Mouse (Mus musculus) gastrocnemius, postnatal 14 days (tissue): Measurements from ENCODE around the gene Cand2. TPM values are rescaled to one million over a fixed set of nuclear protein-coding genes. Genes with fewer than 3 reads are reported as not detected.

Experiments used
- DNase-seq: peaks from one replicate; pipeline ENCODE4 v3.0.0; 2021; ENCODE audit warnings: mixed read lengths
- intact Hi-C: fragments of 180-260 bp; cut with DNase I; formaldehyde crosslinking; loops from one replicate; pipeline ENCODE4 v1.15.1; 2025; ENCODE audit warnings: low total_unique reads
- long read RNA-seq, 2 experiments: library from polyadenylated mRNA; stranded (forward); transcript quantifications; one replicate each; pipeline ENCODE4 v2.0.0; 2021
- total RNA-seq, 2 experiments: library from RNA; stranded (reverse); gene quantifications; 2 replicates each; pipeline ENCODE4 v1.2.3; 2021

Cand2 gene
- 10 to 100 TPM; 68.1 to 86.4 TPM for total RNA-seq
- long read RNA-seq, experiment 1, full-length matches to known transcripts: 41 of 96 reads
- long read RNA-seq, experiment 1, partial matches to known transcripts: 48 of 96 reads
- long read RNA-seq, experiment 1, other reads (novel, unspliced or antisense): 7 of 96 reads
- long read RNA-seq, experiment 2, full-length matches to known transcripts: 82 of 127 reads
- long read RNA-seq, experiment 2, partial matches to known transcripts: 40 of 127 reads
- long read RNA-seq, experiment 2, other reads (novel, unspliced or antisense): 5 of 127 reads

GRCm38 (mm10) chr6:115774501-115774921, at the start of gene Cand2:
Gene Cand2, plus strand, starts transcription at chr6:115774538.
- intact Hi-C loops: loop anchor here (5.0 kb wide), 1 partner anchor 47 kb away; no protein-coding TSS in a partner anchor
- DNase-seq: peak; percentile 69

DNA sequence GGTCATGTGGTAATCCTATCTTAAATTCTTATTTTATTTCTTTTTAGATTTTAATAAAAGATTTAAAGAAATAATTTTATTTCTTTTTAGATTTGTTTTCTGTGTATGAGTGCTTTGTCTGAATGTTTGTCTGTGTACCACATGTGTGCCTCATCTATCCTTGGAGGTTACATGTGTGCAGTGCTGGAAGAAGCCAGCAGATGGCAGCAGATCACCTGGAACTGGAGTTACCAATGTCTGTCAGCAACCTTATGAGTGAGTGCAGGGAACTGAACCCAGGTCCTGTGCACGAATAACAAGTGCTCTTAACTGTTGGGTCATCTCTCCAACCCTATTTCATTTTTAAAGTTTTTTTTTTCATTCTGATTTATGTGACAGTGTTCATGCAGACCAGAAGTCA, 47.2 kb upstream of the Cand2 start:
- no peak for DNase-seq
- intact Hi-C loops: loop anchor here (5.0 kb wide), 1 partner anchor 45 kb away; the partner anchor contains the start of gene Cand2

- DNase-seq: no peak
- intact Hi-C loops: loop anchor here (5.0 kb wide), 1 partner anchor 45 kb away; the partner anchor contains the start of gene Cand2
Observed at GRCm38 (mm10) chr6:115727570-115727969, 46.8 kb upstream of the Cand2 start.

GRCm38 (mm10) chr6:115730560-115731342, 43.6 kb upstream of the Cand2 start:
- intact Hi-C loops: no loop called here
- DNase-seq: no peak

GRCm38 (mm10) chr6:115732341-115732928, 41.9 kb upstream of the Cand2 start:
- DNase-seq: no peak
- intact Hi-C loops: no loop called here

DNA sequence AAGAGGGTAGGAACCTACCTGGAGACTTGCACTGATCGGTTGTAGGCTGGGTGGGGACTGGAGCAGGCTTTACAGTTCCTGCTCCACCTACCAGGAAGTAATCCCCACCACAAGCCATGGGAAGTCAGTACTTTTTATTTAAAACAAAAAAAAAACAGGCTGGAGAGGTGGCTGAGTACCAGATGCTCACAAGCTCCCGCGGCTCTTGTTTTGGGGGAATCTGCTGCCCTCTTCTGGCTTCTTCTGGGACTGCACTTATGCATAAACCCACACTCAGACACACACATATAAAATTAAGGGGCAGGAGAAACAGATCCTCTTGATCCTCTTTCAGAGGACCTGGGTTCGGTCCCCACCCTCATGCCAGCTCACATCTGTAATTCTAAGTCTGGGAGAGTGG, 39.4 kb upstream of the Cand2 start:
- no peak for DNase-seq
- intact Hi-C loops: no loop called here

DNA sequence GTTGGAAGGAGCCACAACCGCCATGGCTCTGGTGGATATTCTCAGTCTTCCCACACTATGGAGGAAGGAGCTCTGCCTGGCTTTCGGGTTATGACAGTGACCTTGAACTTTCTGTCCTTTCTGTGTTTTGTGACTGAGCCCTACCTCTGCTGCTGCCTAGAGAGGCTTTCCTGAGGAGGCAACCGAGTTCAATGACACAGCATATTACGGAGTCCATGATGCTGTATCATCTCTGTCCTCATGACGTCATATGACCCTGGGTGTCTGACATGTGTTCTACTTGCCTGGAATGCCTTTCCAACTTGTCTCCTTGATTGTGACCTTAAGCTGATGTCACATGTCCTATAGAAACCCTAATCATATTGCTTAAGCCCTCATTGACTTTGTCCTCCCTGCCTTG, 35.3 kb upstream of the Cand2 start:
- intact Hi-C loops: no loop called here
- DNase-seq: no peak

- DNase-seq: no peak
- intact Hi-C loops: no loop called here
Observed at GRCm38 (mm10) chr6:115743569-115743968, 30.8 kb upstream of the Cand2 start.

DNA sequence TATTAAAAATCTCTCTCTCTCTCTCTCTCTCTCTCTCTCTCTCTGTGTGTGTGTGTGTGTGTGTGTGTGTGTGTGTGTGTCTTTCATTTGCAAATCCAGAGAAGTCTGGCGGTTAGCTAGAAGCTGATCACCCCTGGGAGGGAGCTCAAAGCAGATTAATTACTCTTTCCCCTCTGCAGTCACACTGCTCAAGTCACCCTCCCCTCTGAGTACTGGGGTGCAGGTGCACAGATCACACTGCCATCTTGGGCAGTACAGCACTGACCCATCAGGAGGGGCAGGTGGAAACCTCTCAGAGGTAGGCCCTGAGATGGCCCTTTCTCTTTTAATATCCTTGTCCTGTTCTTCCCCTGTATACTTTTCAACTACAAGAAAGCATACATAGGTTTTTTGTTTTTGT, 28.0 kb upstream of the Cand2 start:
- intact Hi-C loops: no loop called here
- no peak for DNase-seq

GRCm38 (mm10) chr6:115755536-115755935, 18.8 kb upstream of the Cand2 start:
- DNase-seq: no peak
- intact Hi-C loops: no loop called here

- intact Hi-C loops: no loop called here
- DNase-seq: no peak
Observed at GRCm38 (mm10) chr6:115758981-115759435, 15.3 kb upstream of the Cand2 start.

- no peak for DNase-seq
- intact Hi-C loops: no loop called here
Observed at GRCm38 (mm10) chr6:115759461-115759860, 14.9 kb upstream of the Cand2 start.

- DNase-seq: no peak
- intact Hi-C loops: no loop called here
Observed at GRCm38 (mm10) chr6:115760137-115760536, 14.2 kb upstream of the Cand2 start.

DNA sequence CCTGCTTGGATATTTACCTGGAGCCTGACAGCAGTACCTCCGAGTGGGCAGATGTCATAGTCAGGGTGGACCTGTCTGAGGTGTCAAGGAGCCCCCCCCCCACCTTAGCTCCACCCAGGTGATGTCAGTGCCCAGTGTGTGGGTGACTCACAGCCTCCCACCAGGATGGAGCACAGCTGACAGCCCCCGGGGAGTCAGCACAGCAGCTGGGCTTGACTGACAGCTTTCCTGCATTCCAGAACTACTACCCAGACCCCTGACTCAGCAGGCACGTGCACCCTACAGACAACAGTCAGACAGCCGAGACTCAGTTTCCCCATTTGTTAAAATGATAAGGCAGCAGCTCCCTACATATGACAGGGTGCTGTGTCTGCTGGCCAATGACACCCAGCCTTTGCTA, 13.4 kb upstream of the Cand2 start:
- no peak for DNase-seq
- intact Hi-C loops: no loop called here

GRCm38 (mm10) chr6:115761995-115762756, 12.2 kb upstream of the Cand2 start, which contains the start of gene Tmem40:
Gene Tmem40, minus strand, starts transcription at chr6:115762410.
- no peak for DNase-seq
- intact Hi-C loops: no loop called here

- intact Hi-C loops: no loop called here
Observed at GRCm38 (mm10) chr6:115764179-115764578, 10.2 kb upstream of the Cand2 start.

DNA sequence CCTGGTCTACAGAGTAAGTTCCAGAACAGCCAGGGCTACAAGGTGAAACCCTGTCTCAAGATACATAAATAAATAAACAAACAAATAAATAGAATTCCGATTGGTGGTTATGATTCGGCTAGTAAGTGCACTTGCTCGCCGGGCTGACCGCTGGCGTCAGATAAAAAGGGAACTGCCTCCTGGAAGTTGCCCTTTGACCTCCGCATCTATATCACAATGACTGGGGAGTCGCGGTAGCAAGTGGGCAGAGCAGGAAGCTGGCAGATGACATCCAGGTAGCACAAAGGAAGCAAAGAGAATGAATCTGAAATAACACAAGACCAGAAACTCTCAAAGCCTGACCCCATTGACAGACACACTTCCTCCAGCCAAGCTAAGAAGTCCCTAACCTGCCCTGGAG, 7.0 kb upstream of the Cand2 start:
- DNase-seq: no peak
- intact Hi-C loops: no loop called here

More at GRCm38 (mm10) chr6:115764179-115764578, 10.2 kb upstream of the Cand2 start:
- DNase-seq: peak; percentile 54

GRCm38 (mm10) chr6:115768207-115768606, 6.1 kb upstream of the Cand2 start:
- intact Hi-C loops: no loop called here
- DNase-seq: no peak

DNA sequence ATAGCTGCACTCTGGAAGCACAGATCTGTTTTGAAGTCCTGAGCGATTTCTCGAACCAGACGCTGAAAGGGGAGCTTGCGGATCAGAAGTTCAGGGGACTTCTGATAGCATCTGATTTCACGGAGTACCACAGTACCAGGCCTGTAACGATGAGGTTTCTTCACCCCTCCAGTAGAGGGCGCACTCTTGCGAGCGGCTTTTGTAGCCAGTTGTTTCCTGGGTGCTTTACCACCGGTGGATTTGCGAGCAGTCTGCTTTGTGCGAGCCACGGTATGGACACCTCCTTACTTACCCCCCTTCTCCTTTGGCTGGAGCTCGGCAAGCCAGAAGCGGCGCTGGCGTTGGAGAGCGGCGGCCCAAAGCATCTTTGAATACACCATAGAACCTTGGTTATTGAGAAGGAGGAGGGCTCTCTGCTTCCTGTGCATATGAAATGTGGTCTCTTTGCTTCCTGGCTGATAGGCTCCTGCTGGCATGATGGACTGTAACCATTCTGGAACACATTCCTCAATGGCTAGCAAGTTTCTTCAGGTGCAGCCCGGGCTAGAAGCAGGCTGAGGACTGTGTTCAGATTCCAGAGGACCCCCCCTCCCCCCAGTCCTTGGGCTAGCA, 4.2 kb upstream of the Cand2 start:
- DNase-seq: no peak
- intact Hi-C loops: loop anchor here (5.0 kb wide), 1 partner anchor 43 kb away; no protein-coding TSS in a partner anchor
